Comparison of ENCODE assay signal across 15 mouse cellular contexts in the genomic region with DNA sequence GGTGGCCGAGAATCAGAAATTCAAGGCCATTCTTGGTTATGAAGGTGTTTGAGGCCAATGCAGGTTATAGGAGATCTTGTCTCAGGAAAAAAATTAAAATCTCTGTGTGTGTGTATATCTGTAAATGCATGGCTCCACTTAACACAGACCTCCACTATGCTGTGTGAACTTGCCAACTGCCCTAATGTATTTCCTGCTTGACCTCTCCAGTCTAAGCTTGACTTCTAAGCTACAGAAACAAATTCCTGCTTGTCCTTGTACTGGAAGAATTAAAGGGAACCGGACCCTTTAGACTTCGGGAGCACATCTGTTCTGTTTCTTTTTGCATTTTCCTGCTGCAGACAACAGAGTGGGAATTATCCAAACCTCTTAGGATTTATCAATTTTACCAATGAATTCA. TPM values are rescaled to one million over a fixed set of nuclear protein-coding genes. Genes with fewer than 3 reads are reported as not detected.
DNase-seq lines count a peak whose midpoint lies in the region; ATAC-seq and TF ChIP-seq lines count a peak whose summit lies in the region.
"Had no signal": no experiment of that assay in that cellular context is flagged by ENCODE, and none has a peak within 500 bp of the region (broad histone marks: within the 10 kb centered on the region; RNA-seq: fewer than 3 reads in every experiment).

No protein-coding gene starts in this region.

- H3K4me2 ChIP-seq in embryonic facial prominence, embryonic 13.5 days = no peak overlapping the region
- no peak overlapping the region for H3K4me2 ChIP-seq in heart, embryonic 11.5 days
- no peak overlapping the region for H3K4me2 ChIP-seq in kidney, embryonic 14.5 days (replicated peaks; ENCODE audit: low read depth, low read length)
- no peak overlapping the region for H3K4me2 ChIP-seq in stomach, embryonic 16.5 days (ENCODE audit: low read depth, low read length)
- H3K4me2 ChIP-seq in stomach, postnatal 0 days (replicated peaks; ENCODE audit: low read depth) = no peak overlapping the region
- H3K4me2 ChIP-seq: limb, embryonic 13.5 days; neural tube, embryonic 12.5 days had no signal

- peak overlapping the region; percentile 62 for H3K27ac ChIP-seq in embryonic facial prominence, embryonic 13.5 days
- H3K27ac ChIP-seq in embryonic facial prominence, embryonic 10.5 days (replicated peaks) = no peak overlapping the region
- peak overlapping the region; percentile 13; the same call in 1 of the 2 replicates for H3K27ac ChIP-seq in heart, embryonic 11.5 days (ENCODE audit: low read depth, low read length)
- H3K27ac ChIP-seq in kidney, embryonic 14.5 days (ENCODE audit: low read depth, low read length) = 0 out of 2 replicates have a peak overlapping the region, but pooled peaks have one; percentile 32
- H3K27ac ChIP-seq in stomach, embryonic 16.5 days (ENCODE audit: low read length) = 0 out of 2 replicates have a peak overlapping the region, but pooled peaks have one; percentile 49
- H3K27ac ChIP-seq in stomach, postnatal 0 days (replicated peaks) = no peak overlapping the region
- H3K27ac ChIP-seq: limb, embryonic 13.5 days; liver, embryonic 14.5 days; neural tube, embryonic 12.5 days had no signal

- TF ChIP-seq CTCF in stomach, postnatal 0 days (IDR thresholded peaks at IDR 0.05; ENCODE audit: low read depth) = no peak

- H3K4me1 ChIP-seq in embryonic facial prominence, embryonic 13.5 days = peaks cover 35% of the 10 kb centered on the region
- H3K4me1 ChIP-seq in embryonic facial prominence, embryonic 10.5 days = peaks cover 5% of the 10 kb centered on the region; the same call in 1 of the 2 replicates
- H3K4me1 ChIP-seq in heart, embryonic 11.5 days (ENCODE audit: control insufficient read depth, insufficient read depth, low read length) = peaks cover 7% of the 10 kb centered on the region
- H3K4me1 ChIP-seq in kidney, embryonic 14.5 days (ENCODE audit: control insufficient read depth, insufficient read depth, low read length) = no peaks in the 10 kb centered on the region
- peaks cover 3% of the 10 kb centered on the region for H3K4me1 ChIP-seq in stomach, embryonic 16.5 days (ENCODE audit: control insufficient read depth, insufficient read depth, low read length)
- no peaks in the 10 kb centered on the region for H3K4me1 ChIP-seq in stomach, postnatal 0 days (replicated peaks; ENCODE audit: control insufficient read depth, insufficient read depth)

- 58% methylated on average over 3 of the region's 3 CpGs for WGBS in embryonic facial prominence, embryonic 13.5 days
- WGBS in embryonic facial prominence, embryonic 10.5 days = 64% methylated on average over 3 of the region's 3 CpGs
- WGBS in heart, embryonic 11.5 days (ENCODE audit: insufficient replicate concordance) = 64% methylated on average over 3 of the region's 3 CpGs
- WGBS in kidney, embryonic 14.5 days = 67% methylated on average over 3 of the region's 3 CpGs
- WGBS in stomach, embryonic 16.5 days = 59% methylated on average over 3 of the region's 3 CpGs
- 55% methylated on average over 3 of the region's 3 CpGs for WGBS in stomach, postnatal 0 days

- no peak for ATAC-seq in embryonic facial prominence, embryonic 13.5 days (ENCODE audit: insufficient number of reproducible peaks, insufficient read depth, low FRiP score, low TSS enrichment, low read depth)
- ATAC-seq in heart, embryonic 11.5 days (replicated peaks; ENCODE audit: insufficient number of reproducible peaks, low FRiP score, low TSS enrichment) = no peak
- no peak for ATAC-seq in kidney, embryonic 14.5 days (ENCODE audit: low FRiP score, low TSS enrichment)
- no peak for ATAC-seq in stomach, embryonic 16.5 days (ENCODE audit: insufficient read depth, low FRiP score)
- no peak for ATAC-seq in stomach, postnatal 0 days (ENCODE audit: low FRiP score, low TSS enrichment)

- TF ChIP-seq EP300 in stomach, postnatal 0 days (optimal IDR thresholded peaks at IDR 0.05) = no peak

- no peak overlapping the region for H3K4me3 ChIP-seq in embryonic facial prominence, embryonic 13.5 days
- no peak overlapping the region for H3K4me3 ChIP-seq in embryonic facial prominence, embryonic 10.5 days
- no peak overlapping the region for H3K4me3 ChIP-seq in heart, embryonic 11.5 days (ENCODE audit: low read depth, low read length)
- H3K4me3 ChIP-seq in kidney, embryonic 14.5 days (ENCODE audit: low read length) = no peak overlapping the region
- H3K4me3 ChIP-seq in stomach, embryonic 16.5 days (replicated peaks; ENCODE audit: low read length) = no peak overlapping the region
- no peak overlapping the region for H3K4me3 ChIP-seq in stomach, postnatal 0 days (ENCODE audit: low read depth, low read length)
- H3K4me3 ChIP-seq: limb, embryonic 13.5 days; neural tube, embryonic 12.5 days had no signal

- H3K27me3 ChIP-seq in embryonic facial prominence, embryonic 13.5 days = no peaks in the 10 kb centered on the region
- no peaks in the 10 kb centered on the region for H3K27me3 ChIP-seq in embryonic facial prominence, embryonic 10.5 days (replicated peaks; ENCODE audit: low read depth, poor library complexity, severe bottlenecking)
- H3K27me3 ChIP-seq in heart, embryonic 11.5 days (ENCODE audit: control insufficient read depth, insufficient read depth, low read length) = no peaks in the 10 kb centered on the region
- no peaks in the 10 kb centered on the region for H3K27me3 ChIP-seq in kidney, embryonic 14.5 days (ENCODE audit: control insufficient read depth, insufficient read depth, low read length)
- H3K27me3 ChIP-seq in stomach, embryonic 16.5 days (ENCODE audit: control insufficient read depth, insufficient read depth, low read length) = no peaks in the 10 kb centered on the region
- no peaks in the 10 kb centered on the region for H3K27me3 ChIP-seq in stomach, postnatal 0 days (ENCODE audit: control insufficient read depth, insufficient read depth, low read length)
- H3K27me3 ChIP-seq: limb, embryonic 13.5 days; neural tube, embryonic 12.5 days had no signal

- H3K9ac ChIP-seq in embryonic facial prominence, embryonic 13.5 days = no peak overlapping the region
- no peak overlapping the region for H3K9ac ChIP-seq in heart, embryonic 11.5 days (ENCODE audit: low read depth, low read length)
- no peak overlapping the region for H3K9ac ChIP-seq in kidney, embryonic 14.5 days (ENCODE audit: low read depth, low read length)
- no peak overlapping the region for H3K9ac ChIP-seq in stomach, embryonic 16.5 days (ENCODE audit: low read length)
- no peak overlapping the region for H3K9ac ChIP-seq in stomach, postnatal 0 days (ENCODE audit: low read length)
- H3K9ac ChIP-seq: limb, embryonic 13.5 days; liver, embryonic 14.5 days; neural tube, embryonic 12.5 days had no signal

- DNase-seq in embryonic facial prominence, embryonic 10.5 days (ENCODE audit: low spot score) = no peak
- DNase-seq in heart, adult 18-20 months = no peak
- DNase-seq in kidney, postnatal 25 days = no peak
- DNase-seq in stomach, postnatal 0 days (ENCODE audit: low spot score) = no peak
- DNase-seq: cerebellum, adult 8-10 months; gastrocnemius, postnatal 25 days; kidney, adult 18-20 months; thymus, postnatal 36 days had no signal

- H3K36me3 ChIP-seq in embryonic facial prominence, embryonic 13.5 days = no peaks in the 10 kb centered on the region
- no peaks in the 10 kb centered on the region for H3K36me3 ChIP-seq in embryonic facial prominence, embryonic 10.5 days (replicated peaks)
- no peaks in the 10 kb centered on the region for H3K36me3 ChIP-seq in heart, embryonic 11.5 days (ENCODE audit: control insufficient read depth, insufficient read depth, low read length)
- no peaks in the 10 kb centered on the region for H3K36me3 ChIP-seq in kidney, embryonic 14.5 days (ENCODE audit: control insufficient read depth, insufficient read depth, low read length)
- no peaks in the 10 kb centered on the region for H3K36me3 ChIP-seq in stomach, embryonic 16.5 days (ENCODE audit: control insufficient read depth, insufficient read depth, low read length)
- H3K36me3 ChIP-seq in stomach, postnatal 0 days (ENCODE audit: control insufficient read depth, insufficient read depth, low read length) = no peaks in the 10 kb centered on the region
- H3K36me3 ChIP-seq: limb, embryonic 13.5 days; neural tube, embryonic 12.5 days had no signal

- no peaks in the 10 kb centered on the region for H3K9me3 ChIP-seq in embryonic facial prominence, embryonic 13.5 days
- H3K9me3 ChIP-seq in embryonic facial prominence, embryonic 10.5 days = peaks cover 4% of the 10 kb centered on the region; the same call in 1 of the 2 replicates
- H3K9me3 ChIP-seq in heart, embryonic 11.5 days (replicated peaks; ENCODE audit: control insufficient read depth, low read length) = no peaks in the 10 kb centered on the region
- H3K9me3 ChIP-seq in kidney, embryonic 14.5 days (ENCODE audit: control insufficient read depth, low read length) = no peaks in the 10 kb centered on the region
- no peaks in the 10 kb centered on the region for H3K9me3 ChIP-seq in stomach, embryonic 16.5 days (replicated peaks; ENCODE audit: control insufficient read depth, low read length)
- no peaks in the 10 kb centered on the region for H3K9me3 ChIP-seq in stomach, postnatal 0 days (ENCODE audit: control insufficient read depth, low read length)
- H3K9me3 ChIP-seq: limb, embryonic 13.5 days; neural tube, embryonic 12.5 days had no signal

RNA-seq across cellular contexts. Expression of a gene that starts 4.4 kb away (rescaled TPM):
- polyA plus RNA-seq in embryonic facial prominence, embryonic 13.5 days (2015; fragmentation: Nextera tagmentation; extraction: Ambion mirVana) = 54.7 and 56.4 TPM in 2 replicates
- polyA plus RNA-seq in embryonic facial prominence, embryonic 10.5 days (2016; fragmentation: Nextera tagmentation; extraction: Ambion mirVana) = 28.6 and 33.3 TPM in 2 replicates
- polyA plus RNA-seq in heart, embryonic 11.5 days (2014; fragmentation: Nextera tagmentation; extraction: Ambion mirVana) = 31.6 and 36.5 TPM in 2 replicates
- 100 to 1,000 TPM; 151 to 198 TPM for total RNA-seq in heart, adult 18-20 months (2021)
- 37.4 and 42.8 TPM in 2 replicates for polyA plus RNA-seq in kidney, embryonic 14.5 days (2014; fragmentation: Nextera tagmentation; extraction: Ambion mirVana)
- polyA plus RNA-seq in stomach, embryonic 16.5 days (2015; fragmentation: Nextera tagmentation; extraction: Ambion mirVana) = 27.6 and 30.3 TPM in 2 replicates
- 29.7 and 29.9 TPM in 2 replicates for polyA plus RNA-seq in stomach, postnatal 0 days (2015; fragmentation: Nextera tagmentation; extraction: Ambion mirVana)

Comparison
In these comparisons a context has a peak if more than half of its experiments do, and no peak if none do; other contexts are left out.
1. H3K27ac ChIP-seq: peak in embryonic facial prominence, embryonic 13.5 days (single experiment), heart, embryonic 11.5 days (single experiment), kidney, embryonic 14.5 days (single experiment) and stomach, embryonic 16.5 days (single experiment); none in embryonic facial prominence, embryonic 10.5 days (single experiment) and stomach, postnatal 0 days (single experiment).